Mouse (Mus musculus) thymus, adult 2 months (tissue): ENCODE measurements around the gene Slco3a1.

Experiments
- CTCF ChIP-seq: fragments of 200-500 bp; IDR thresholded peaks from 2 replicates; pipeline ENCODE4 v1.5.1; 2012; ENCODE audit warnings: mild to moderate bottlenecking, control low read depth, low read length, moderate library complexity, borderline replicate concordance; ENCODE audit not compliant: control insufficient read depth, poor library complexity, insufficient read depth; ENCODE audit errors: extremely low read depth
- POLR2A ChIP-seq: fragments of 200-500 bp; IDR thresholded peaks from 2 replicates; pipeline ENCODE4 v1.6.1; 2012; ENCODE audit warnings: mild to moderate bottlenecking, low read length, control low read depth, moderate library complexity; ENCODE audit not compliant: control insufficient read depth, poor library complexity, insufficient read depth; ENCODE audit errors: extremely low read depth

DNA sequence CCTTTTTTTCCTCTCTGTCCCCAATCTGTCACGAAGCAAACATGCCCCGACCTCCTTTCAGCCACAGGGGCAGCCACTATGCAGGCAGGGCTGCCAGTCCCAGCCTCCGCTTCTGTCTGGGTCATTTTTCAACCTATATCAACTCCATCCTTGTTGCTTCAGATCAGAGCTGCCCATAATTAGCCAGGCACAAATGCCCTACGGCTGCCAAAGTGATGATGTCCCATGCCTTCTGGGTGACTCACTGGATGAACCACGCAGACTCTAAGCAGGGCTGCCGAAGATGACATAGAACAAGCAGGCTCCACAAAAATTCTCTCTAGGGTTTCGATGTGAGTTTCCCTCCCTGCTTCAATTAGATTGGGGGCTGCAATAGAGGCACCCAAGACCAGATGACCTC is 89.9 kb downstream of the Slco3a1 start:
- TF ChIP-seq CTCF, result no peak
- TF ChIP-seq POLR2A, result no peak
